Mouse (Mus musculus): ENCODE data around the gene Aip.
A peak's percentile ranks its signal among the peaks of the same experiment; 100 is the strongest.

Gene Aip

GRCm38 (mm10) chr19:4113186-4113805 lies 12.4 kb downstream of the Aip start:
- no peak for DNase-seq (ENCODE audit: low read depth)

- DNase-seq (ENCODE audit: low read depth): no peak
Observed at GRCm38 (mm10) chr19:4112063-4112960, 13.3 kb downstream of the Aip start.

- no peak for DNase-seq (ENCODE audit: low read depth)
Observed at GRCm38 (mm10) chr19:4108535-4108934, 17.1 kb downstream of the Aip start.

DNA sequence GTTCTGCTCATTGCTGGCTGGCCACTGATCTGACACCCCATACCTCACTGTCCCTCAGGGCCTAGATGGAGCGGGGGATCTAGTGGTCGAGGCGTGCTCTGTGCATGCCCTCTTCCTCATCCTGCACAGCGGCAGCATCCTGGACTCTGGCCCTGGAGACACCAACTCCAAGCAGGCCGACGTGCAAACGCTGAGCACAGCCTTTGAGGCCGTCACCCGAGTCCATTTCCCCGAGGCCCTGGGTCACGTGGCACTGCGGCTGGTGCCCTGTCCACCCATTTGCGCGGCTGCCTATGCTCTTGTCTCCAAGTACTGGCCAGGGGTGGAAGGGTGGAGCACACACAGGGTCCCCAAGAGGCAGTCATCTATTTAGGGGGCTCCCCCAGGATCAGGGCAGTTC lies 19.0 kb downstream of the Aip start:
- DNase-seq (ENCODE audit: low read depth): no peak

- no peak for DNase-seq (ENCODE audit: low read depth)
Observed at GRCm38 (mm10) chr19:4104675-4105194, 20.9 kb downstream of the Aip start.

- DNase-seq (ENCODE audit: low read depth): no peak
Observed at GRCm38 (mm10) chr19:4103792-4104191, 21.9 kb downstream of the Aip start.

GRCm38 (mm10) chr19:4103294-4103693 lies 22.4 kb downstream of the Aip start:
- DNase-seq (ENCODE audit: low read depth): no peak

DNA sequence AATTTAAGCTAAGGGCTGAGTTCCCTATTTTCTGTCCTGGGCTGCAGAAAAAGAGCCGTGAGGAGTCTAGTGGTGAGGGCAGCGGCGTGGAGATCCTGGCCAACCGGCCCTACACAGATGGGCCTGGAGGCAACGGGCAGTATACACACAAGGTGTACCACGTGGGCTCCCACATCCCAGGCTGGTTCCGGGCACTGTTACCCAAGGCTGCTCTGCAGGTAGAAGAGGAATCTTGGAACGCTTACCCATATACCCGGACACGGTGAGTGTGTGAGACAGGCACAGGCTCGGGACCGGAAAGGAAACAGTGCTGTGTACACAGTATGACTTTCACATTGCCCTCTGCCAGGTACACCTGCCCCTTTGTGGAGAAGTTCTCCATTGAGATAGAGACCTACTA lies 23.0 kb downstream of the Aip start:
- no peak for DNase-seq (ENCODE audit: low read depth)

DNA sequence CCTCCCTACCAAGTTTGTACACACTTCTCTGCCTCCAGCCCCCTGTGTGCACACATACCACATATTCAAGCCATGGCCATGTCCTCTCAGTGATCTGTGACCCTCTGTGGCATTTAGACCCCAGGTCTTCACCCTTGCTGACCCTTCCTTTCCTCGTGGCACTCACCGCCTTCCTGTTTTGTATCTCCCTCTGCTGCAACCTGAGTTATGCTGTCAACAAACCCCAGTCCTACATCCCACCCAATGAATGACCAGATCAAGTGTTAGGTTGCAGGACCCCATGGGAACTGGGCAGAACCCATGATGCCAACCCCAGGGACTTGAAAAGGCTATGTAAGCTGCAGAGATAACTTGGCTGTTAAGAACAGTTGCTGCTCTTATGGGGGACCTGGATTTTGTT lies 23.6 kb downstream of the Aip start:
- DNase-seq (ENCODE audit: low read depth): no peak

GRCm38 (mm10) chr19:4101466-4101865 lies 24.2 kb downstream of the Aip start:
- DNase-seq (ENCODE audit: low read depth): no peak

GRCm38 (mm10) chr19:4100718-4101261 lies 24.9 kb downstream of the Aip start:
- peak; percentile 76 for DNase-seq (ENCODE audit: low read depth)

DNA sequence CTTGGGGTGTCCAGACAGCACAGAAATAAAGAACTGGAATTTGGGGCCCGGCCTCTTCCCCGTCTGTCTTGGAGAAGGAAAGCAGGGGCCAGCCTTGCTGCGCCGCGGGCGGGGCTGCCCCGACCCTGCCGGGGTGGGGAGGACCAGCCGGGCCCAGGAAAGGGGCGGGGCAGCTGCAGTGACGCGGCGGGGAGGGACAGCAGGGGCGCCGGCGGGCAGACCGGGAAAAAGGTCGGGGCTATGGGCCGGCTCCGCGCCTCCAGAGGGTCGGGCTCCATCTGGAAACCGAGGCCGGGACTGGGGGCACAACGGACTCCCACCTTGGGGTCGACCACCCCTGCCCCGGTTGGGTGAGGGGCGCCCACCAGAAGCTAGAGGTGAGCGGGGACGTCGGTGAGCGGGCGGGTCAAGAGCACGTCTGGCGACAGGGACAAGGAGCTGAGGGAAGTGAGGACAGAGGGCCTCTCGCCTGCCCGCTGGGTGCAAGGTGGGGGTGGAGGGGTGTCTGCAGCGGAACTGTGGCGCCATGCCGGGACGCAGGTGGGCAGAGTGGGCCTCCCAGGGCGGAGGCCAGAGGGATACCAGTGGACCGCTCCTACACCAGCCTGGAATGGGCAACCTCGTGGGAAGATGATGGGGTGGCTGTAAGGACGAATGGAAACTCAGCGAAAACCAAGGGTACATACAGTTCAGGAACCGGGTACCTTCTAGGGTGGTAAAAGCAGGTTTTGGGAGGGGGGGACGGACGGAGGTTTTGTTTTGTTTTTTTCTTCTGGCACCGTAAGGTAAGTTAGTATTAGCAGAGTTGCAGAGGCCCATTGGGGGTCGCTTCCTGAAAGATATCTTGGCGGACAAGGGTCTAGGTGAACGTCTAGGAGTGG lies 25.6 kb downstream of the Aip start, which contains the start of gene Pitpnm1:
Pitpnm1 (plus strand) TSS at position 162 of the 881 bp plus-strand sequence.
- peak; percentile 87 for DNase-seq (ENCODE audit: low read depth)

GRCm38 (mm10) chr19:4099056-4099455 lies 26.6 kb downstream of the Aip start:
- DNase-seq (ENCODE audit: low read depth): peak; percentile 97

- peak; percentile 45 for DNase-seq (ENCODE audit: low read depth)
Observed at GRCm38 (mm10) chr19:4098426-4098825, 27.2 kb downstream of the Aip start.

- peak; percentile 92 for DNase-seq (ENCODE audit: low read depth)
Observed at GRCm38 (mm10) chr19:4097441-4097825, 28.2 kb downstream of the Aip start.

GRCm38 (mm10) chr19:4096642-4097440 lies 28.8 kb downstream of the Aip start, which contains the start of gene Cdk2ap2:
Gene Cdk2ap2, plus strand, starts transcription at chr19:4097182.
- DNase-seq (ENCODE audit: low read depth): peak; percentile 99

- no peak for DNase-seq (ENCODE audit: low read depth)
Observed at GRCm38 (mm10) chr19:4095802-4096201, 29.9 kb downstream of the Aip start.

GRCm38 (mm10) chr19:4094774-4095303 lies 30.8 kb downstream of the Aip start:
- no peak for DNase-seq (ENCODE audit: low read depth)

GRCm38 (mm10) chr19:4094348-4094747 lies 31.3 kb downstream of the Aip start:
- peak; percentile 32 for DNase-seq (ENCODE audit: low read depth)

DNA sequence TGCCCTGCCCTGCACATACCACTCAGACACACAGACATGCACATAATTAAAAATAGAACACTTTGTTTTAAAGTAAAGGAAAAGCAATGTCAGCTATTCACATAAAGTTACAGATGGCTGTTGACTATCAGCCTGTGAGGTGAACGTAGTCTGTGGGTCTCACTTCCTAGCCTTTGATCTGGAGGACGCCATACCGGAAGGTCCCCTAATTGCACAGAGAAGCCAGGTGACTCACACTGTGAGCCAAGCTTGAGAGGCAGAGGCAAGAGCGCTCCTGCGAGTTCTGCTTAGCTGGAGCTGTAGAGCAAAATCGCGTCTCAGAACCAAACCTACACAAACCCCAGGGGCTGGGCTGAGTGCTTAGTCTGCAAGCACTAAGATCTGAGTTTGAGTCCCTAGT lies 31.9 kb downstream of the Aip start:
- DNase-seq (ENCODE audit: low read depth): peak; percentile 82

DNA sequence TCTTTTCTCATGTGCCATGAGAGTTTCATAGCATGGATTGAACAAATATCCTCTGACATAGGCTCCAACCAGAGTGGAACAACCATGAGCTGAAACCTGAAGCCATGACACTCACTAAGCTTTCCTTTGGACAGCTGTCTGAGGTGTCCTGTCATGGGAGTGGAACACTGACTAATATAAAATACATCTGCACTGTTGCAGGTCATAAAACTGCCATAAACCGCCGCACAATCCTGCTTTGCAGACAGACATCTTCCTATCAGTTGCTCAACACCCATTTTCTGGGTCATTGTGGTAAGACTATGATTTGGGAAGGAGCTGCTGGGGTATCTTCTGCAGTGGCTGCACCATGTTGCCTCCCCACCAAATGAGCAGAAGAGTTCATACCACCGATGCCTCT lies 32.9 kb downstream of the Aip start:
- DNase-seq (ENCODE audit: low read depth): no peak

Measured in induced T-regulatory cell, adult 2 months (primary cell).